Mouse (Mus musculus) mouse trophoblast stem cell (cell line): Measurements from ENCODE around the gene Vat1.
"Not testable (repeated sequence)": the region's sequence is repeated elsewhere in the genome, so short reads cannot be mapped to it uniquely, and the experiment has no call there.

Experiments used
- in situ Hi-C, 2 experiments: fragments of 300-500 bp; cut with MseI, MboI; formaldehyde crosslinking; loops; 2 replicates in 1 of 2; 3 replicates in 1 of 2; pipeline ENCODE4 v1.15.1; 2025

Gene Vat1

GRCm38 (mm10) chr11:101442127-101442693, 23.8 kb downstream of the Vat1 start, which contains the start of gene Rpl27:
Rpl27 (plus strand) TSS chr11:101442298.
- in situ Hi-C loops, result no loop called here

- in situ Hi-C loops, result not testable (repeated sequence)
Observed at GRCm38 (mm10) chr11:101441450-101442126, 24.4 kb downstream of the Vat1 start.

GRCm38 (mm10) chr11:101438006-101438405, 28.0 kb downstream of the Vat1 start:
- in situ Hi-C loops, result not testable (repeated sequence)

GRCm38 (mm10) chr11:101436916-101437315, 29.1 kb downstream of the Vat1 start:
- in situ Hi-C loops, result no loop called here

GRCm38 (mm10) chr11:101435831-101436230, 30.2 kb downstream of the Vat1 start:
- in situ Hi-C loops, result no loop called here

- in situ Hi-C loops, result no loop called here
Observed at GRCm38 (mm10) chr11:101433396-101433795, 32.6 kb downstream of the Vat1 start.

GRCm38 (mm10) chr11:101431327-101431726, 34.7 kb downstream of the Vat1 start:
- in situ Hi-C loops, result no loop called here

GRCm38 (mm10) chr11:101426165-101426564, 39.9 kb downstream of the Vat1 start:
- in situ Hi-C loops, result no loop called here

- in situ Hi-C loops, result no loop called here
Observed at GRCm38 (mm10) chr11:101424925-101425813, 40.9 kb downstream of the Vat1 start, which contains the start of the genes Rundc1 and Ptges3l. Rundc1 (plus strand) TSS chr11:101425085. Ptges3l (minus strand) TSS chr11:101425333.

- in situ Hi-C loops, result no loop called here
Observed at GRCm38 (mm10) chr11:101424105-101424851, 41.8 kb downstream of the Vat1 start, which contains the start of gene Gm27029. Gm27029 (minus strand) TSS chr11:101424796.

- in situ Hi-C loops, result no loop called here
Observed at GRCm38 (mm10) chr11:101420148-101420547, 45.9 kb downstream of the Vat1 start.

- in situ Hi-C loops, result no loop called here
Observed at GRCm38 (mm10) chr11:101419610-101420009, 46.4 kb downstream of the Vat1 start.

GRCm38 (mm10) chr11:101418991-101419390, 47.0 kb downstream of the Vat1 start:
- in situ Hi-C loops, result no loop called here

- in situ Hi-C loops, result no loop called here
Observed at GRCm38 (mm10) chr11:101417101-101417855, 48.8 kb downstream of the Vat1 start, which contains the start of gene Aarsd1. Aarsd1 (minus strand) TSS chr11:101417615.

- in situ Hi-C loops, result no loop called here
Observed at GRCm38 (mm10) chr11:101416433-101417100, 49.5 kb downstream of the Vat1 start.

GRCm38 (mm10) chr11:101415306-101415705, 50.7 kb downstream of the Vat1 start:
- in situ Hi-C loops, result no loop called here
